Mouse (Mus musculus) NIH3T3 (cell line): ENCODE measurements at regions not wholly inside any gene's neighbourhood (a gene's known extent, or its start where the extent isn't known, plus 50 kb on each side); places are given as distances from the start of the nearest gene placed in this dataset.
A peak's percentile ranks its signal among the peaks of the same experiment; 100 is the strongest.

Experiments used
- DNase-seq: peaks from one replicate; pipeline ENCODE4 v3.0.0-alpha.2; 2012; ENCODE audit warnings: low read depth

DNA sequence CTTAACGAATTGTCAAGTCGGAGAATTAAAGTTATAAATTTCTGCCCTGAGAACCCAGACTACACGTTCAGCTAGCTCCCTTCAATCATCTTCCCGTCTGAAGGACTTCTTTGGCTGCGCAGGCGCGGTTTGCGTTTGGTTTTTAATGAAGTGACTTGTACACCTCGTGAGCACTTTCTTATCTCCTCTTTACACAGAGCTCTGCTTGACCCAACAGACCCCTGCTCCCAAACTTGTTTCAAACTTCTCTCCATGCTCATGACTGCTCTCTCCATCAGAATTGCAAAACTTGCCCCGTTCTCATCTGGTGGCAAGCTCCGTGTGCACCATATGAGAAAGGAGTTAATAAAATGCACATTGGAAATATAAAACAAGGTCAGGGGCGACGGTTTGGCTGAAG is 257.2 kb upstream of the Nt5e start:
- no peak for DNase-seq

DNA sequence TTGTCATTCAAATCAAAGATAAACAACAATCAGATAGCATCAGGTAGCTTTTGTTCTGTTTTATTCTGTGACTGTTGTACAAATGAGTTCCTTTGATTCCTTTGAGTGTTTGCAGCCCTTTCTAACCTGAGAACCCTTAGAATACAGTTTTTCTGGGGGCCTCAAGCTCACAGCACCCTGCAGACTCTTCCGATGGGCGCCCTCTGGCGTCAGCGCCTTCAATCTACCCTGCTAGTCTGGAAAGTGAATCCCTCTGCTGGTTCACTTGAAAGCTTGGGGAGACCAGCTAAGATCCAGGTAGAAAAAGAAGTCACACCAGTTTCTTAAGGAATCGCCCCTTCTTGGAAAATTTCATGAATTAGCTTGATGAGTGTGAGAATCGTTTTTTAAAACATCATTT is 253.8 kb upstream of the Nt5e start:
- peak; percentile 80 for DNase-seq

DNA sequence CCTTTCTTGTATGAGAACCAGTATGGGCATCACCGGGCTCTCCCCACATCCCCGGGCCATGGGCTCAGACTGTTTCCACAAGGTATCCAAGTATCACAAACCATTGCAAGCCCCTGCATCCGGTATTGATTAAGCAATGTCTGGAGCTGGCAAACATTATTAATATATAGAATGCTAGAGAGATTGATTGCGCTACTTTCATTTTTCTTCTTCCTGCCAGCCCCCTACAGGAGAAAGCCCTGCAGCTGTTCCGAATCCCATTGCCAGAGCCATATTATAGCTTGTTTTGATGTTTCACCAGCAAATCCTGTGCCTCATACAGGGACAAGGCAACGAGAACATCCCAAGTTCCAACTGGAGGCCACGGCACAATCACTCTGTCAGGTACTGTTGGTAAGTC is 253.4 kb upstream of the Nt5e start:
- DNase-seq, result no peak

DNA sequence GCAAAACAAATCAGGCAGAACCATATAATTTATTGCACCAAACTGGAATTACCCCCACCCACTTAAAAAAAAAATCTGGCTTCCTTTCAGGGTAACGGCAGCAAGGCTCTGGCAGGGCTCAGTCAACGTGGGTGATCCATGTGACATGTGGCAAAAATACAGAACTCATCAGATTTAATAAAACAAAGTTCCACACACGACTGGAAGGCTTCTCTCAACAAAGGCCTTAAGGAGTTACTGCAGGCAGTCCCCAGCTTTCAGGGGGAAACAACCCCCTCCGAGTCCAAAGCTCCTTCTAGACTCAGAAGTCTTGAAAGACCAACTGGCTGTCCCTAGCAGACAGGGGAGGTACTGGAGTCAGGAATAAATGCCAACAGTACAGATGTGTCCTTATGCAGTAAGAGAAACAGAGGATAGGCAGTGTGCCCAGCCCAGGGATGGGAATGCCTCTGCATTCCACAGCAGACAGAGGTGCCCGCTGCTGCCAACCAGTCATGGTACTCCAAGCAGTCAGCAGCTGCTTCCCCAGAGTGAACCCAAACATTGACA is 244.0 kb upstream of the Nt5e start:
- peak; percentile 8 for DNase-seq

DNA sequence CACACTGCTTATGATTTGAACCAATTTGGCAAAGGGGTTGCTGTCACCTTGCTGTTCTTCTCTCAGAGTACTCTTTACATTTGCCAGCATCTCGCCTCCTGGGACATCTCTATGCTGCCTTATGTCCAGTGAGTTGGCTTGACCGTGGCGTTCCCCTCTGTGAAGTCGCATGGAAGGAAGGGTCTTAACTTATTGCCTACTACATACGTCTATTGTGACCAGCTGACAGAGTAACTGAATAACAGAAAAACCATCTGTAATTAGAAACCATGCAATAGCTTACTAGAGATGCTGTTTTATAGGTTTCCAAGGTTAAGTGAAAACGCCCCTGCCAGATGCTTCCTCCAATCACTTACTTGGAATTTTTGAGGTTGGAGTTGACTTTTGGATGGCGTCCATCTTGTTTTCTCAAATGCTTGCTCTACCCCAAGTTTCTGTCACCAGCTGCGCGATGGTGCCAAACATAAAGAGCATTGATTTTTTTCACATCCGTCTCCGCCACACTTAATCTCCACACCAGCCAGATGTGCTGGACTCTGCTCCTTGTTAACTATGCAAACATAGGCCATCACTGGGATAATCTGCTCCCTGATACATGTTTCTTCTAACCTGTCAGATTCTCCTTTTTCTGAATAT is 241.7 kb upstream of the Nt5e start:
- peak; percentile 84 for DNase-seq

DNA sequence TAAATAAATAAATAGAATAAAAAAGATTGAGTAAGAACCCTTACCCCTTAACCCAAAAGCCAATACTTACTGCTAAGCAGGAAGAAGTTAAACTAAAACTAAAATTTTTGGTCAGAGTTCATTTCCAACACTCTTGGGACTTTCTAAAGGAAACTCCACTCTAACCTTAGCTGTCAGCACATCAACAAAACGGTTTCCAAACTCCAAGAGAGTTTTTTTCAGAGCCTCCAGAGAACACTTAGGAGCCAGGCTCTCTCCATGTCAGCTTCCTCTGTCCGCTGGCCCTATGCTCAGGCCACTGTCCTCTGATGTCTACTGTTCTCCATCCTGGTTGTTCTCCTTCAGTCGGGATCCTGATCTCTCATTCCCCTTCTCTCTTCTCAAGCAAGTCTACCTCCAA is 241.1 kb upstream of the Nt5e start:
- peak; percentile 57 for DNase-seq

DNA sequence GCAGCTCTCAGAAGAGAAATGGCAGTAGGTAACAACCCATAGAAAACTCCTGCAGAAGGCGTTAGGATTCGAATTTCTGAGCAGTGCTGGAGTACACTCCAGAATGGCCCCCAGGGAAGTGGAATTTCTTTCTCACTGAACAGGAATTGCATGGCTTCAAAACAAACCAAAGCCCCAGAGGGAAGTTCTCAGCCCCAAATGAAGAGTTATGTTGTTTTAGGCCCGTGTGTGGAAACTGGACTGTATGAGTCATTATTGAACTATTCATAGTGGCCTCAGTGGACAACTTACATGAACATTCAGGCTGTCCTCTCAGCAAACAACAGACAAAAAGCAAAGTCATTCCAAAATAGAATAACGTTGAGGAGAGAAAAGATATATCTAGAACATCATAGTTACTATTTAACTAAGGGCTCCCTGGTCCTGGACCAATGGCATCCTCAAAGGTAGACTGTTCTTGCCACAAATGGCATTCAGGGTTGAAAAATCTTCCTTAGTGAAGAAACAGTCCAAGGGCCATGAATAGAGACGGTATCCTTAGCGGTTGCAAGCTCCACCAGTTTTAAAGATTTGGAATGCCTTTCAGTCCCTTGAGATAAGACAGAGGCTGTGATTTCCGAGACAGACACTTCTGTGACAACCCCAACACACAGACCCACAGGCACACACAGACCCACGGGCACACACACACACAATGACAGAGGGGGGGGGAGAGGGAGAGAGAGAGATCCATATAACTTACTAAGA is 235.0 kb upstream of the Nt5e start:
- DNase-seq, result peak; percentile 88

DNA sequence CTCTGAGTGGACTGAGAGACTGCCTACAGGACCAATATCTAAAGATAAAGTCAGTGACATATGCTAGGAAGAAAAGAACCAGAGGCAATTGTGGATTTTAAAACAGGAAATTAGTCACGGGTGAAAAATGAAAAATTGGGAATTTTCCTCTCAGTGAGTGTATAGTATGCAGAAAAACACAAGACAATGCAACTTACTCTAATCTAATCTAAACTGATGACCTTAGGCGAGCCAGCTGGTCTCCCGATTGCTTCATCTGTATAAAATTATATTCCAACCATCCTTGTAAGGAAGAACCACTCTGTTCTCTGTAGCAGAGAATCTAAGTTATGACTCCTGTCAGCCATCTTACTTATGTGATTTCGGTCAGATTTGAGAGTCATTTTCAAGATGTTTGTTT is 234.4 kb upstream of the Nt5e start:
- DNase-seq, result peak; percentile 52

DNA sequence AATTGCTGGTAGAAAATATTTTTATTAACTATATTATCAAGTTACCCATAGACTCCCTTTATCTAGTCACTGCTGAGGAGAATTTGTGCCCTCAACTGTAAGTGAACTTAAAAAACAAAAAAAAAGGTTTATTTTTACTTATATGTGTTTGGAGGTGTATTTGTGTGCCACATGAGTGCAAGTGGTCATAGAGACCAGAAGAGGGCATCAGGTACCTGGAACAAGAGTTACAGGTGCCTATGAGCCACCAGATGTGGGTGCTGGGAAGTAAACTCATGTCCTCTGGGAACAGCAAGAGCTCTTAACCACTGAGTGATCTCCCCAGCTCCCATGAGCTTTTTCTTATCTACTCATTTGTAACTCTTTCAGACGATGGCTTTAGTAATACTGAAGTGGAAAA is 213.9 kb upstream of the Nt5e start:
- no peak for DNase-seq

DNA sequence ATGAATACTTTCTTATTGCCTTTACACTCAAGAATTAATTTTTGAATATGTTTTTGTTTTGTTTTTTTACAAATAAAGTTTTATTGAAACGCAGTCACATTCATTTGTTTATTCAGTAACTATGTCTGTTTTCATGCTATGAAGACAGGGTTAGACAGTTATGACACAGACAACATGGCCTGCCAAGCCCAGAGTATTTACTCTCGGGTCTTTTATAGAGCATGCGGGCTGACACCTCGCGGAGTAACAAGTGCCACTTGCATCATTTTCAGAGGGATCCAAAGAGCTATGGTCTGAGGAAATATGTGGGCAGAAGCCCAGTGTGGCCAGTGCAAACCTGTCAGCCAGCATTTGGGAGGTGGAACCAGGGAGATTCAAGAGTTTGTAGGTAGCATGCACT is 206.5 kb upstream of the Nt5e start:
- DNase-seq, result no peak

DNA sequence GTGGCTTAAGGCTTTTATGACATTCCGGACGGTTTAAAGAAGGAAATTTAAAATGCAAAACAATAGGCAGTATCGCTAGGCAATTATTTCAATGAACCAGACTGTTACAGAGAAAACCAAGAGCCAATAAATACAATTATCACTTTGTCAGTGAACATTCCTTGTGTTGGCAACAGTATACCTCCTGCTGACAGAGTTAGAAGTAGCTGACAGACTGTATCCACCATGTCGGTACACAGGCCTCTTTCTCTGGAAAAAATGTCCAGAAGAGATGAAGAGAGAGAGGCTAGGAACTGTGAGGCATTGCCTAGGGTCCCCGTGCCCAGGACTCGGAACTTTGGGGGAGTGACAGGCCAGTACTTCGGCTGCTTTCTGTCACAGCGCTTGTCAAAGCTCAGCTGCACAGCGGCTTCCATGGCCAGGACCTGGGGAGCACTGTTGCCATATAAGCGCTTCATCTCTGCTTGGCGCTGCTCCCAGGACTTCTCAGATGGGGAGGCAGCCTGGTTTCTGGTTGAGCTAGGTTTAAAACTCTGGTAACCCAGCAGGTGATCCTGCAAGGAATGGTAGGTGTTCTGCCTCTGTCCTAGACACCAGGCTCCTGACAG is 205.9 kb upstream of the Nt5e start:
- no peak for DNase-seq

DNA sequence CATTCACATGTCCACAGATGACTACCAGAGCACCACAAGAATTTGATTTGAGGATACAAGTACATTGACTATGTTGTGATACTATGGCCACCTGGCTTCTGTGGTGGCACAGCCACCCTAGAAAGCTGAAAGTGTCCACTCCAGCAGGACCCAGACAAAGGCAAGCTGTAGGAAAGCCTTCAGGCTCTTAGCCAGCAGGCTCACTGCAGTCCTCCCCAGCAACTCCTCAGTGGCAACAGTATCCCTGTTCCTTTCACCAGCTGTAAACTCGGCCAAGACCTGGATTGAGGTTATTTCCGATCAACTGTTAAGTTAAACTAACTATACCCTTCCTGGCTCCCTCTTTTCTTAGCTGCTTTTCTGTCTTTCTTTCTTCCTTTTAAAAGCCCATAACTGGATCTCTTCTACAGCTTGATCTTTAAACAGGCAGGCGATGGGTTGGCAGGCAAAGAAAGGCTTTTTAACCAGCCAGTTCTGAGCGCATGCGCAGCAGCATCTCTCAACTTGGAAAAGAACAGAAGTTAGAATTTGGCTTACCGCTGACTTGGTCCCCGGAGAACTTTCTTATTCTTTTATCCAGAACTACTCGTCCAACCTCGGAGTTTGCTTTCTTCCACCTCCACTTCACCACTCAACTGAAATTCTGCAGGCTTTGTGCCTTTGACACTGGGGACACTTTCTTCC is 202.5 kb upstream of the Nt5e start:
- no peak for DNase-seq

DNA sequence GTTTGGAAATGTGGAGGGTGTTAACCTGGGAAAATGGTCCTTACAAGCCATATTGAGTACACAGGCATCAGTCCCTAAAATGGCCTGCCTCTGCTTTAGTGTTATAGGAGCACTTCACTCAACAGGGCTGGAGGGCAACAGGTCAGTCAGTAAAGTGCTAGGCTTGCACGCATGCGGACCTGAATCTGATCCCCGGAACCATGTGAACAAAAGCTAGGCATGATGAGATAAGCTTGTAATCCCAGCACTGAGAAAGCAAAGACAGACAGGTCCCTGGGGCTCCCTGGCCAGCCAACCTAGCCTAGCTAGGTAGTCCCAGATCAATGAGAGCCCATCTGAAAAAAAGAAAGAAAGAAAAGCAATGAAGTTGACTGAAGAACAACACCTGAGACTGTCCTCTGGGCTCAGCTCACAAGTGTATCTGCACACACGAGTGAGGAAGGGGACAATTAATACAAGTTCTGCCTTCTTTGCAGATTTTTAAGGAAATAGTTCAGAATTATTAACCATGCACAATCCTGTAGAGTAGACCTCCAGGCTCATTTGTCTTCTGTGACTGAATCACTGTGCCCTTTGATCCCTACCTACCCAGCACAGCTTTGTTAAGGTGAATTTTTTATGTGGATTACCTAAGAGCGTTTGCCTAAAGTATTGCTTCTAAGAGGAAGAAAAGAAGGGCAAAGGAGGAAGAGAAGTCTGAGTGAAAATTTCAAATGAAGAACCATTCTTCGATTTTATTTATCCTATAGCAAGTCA is 163.8 kb upstream of the Nt5e start:
- no peak for DNase-seq

DNA sequence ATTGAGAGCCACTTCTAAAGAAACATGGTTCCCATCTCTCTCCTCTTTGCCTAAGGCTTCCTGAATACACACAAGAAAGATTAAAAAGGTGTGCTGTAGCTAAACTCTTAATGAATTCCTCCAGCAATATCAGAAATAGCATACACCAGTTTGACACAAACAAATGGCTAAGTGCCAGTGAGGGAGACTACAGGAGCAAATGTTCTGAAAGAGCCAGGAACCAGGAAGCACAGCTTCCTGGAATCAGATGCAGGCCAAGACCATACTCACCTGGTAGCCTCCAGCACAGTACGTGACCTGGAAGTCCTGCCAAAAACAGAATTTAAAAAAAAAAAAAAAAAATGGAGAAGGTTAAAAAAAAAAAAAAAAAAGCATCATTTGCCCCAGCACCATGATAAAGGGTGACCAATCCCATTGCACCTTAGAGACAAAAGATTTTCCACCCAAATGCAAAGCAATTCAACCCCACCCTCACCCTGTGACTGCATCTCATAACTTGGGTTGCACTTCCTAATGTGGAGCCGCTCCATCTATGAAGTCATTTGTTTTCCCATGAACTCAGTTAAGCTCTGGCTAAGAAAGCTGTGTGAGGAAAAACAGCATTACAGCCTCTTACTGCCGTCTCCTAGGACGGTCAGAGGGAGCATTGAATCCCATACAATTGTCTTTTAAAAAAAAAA is 149.3 kb upstream of the Nt5e start:
- DNase-seq, result peak; percentile 29

DNA sequence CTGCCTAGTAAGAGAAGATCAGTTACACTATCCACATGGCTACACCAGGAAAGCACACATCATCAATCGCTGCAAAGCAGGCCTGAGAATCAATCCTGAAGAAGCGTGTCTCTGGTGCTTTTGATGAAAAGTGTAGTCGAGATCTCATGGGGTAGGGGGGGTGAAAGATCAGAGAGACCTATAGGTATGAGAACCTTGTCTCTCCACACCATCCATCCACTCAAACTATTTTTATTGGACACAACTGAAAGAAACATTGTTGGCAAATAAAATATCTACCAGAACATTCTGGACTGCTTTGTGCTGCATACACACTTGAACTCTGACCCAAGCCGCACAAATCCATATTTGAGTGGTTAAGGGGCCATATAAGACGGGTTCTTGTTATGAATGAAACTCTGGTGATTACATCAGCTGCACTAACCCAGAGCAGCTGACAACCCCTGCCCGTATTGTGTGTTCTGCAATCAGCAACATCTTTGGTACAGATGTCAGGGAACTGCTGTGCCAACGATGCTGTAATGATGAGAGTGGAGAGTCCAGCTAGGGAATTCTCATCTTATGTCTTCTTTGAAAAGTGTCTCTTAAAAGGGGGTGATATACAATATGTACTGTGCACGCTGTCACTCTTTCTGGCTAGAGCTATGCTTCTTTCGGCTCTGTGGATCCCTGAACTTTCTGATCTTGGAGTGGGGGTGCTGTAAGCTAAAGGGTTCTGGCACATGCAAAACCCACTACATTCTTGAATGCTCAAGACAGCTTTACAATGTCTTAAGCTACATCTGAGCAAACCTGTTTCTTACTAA is 145.6 kb upstream of the Nt5e start:
- DNase-seq, result peak; percentile 15

DNA sequence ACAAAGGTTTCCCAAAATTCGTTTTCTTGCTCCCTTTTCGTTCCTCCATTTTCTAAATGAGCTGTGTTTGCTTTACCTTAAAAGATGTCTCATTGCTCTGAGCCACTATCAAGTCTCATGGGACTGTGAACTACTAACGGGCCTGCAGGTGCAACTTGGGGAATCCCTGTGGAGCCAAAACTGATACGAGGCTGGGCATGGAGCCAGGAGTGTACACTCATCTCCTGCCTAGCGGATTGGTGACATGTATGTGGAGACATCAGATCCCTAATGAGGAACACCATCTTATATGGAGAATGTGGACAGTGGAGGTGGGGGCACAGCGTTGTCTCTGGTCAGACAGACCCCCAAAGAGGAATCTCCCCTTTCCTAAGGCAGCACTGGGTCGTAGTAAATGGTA is 119.6 kb upstream of the Nt5e start:
- DNase-seq, result peak; percentile 10

DNA sequence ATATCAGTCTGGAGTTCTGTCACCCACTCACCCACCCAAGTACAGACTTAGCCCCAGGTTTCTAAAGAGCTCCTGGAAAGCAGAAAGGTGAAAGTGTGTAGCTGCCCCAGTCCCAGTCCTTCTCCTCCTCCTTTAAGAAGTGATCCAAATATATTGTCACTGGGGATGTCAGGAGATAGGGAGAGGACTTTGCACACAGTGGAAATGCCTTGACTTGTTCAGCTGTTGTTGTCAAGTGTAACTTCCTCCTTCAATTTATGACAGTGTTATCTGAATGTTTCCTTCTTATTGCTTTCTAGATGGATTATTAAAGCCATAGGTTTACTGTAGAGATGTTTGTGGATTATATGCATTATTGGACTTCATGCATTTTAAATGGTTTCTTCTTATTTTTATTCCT is 119.0 kb upstream of the Nt5e start:
- no peak for DNase-seq

DNA sequence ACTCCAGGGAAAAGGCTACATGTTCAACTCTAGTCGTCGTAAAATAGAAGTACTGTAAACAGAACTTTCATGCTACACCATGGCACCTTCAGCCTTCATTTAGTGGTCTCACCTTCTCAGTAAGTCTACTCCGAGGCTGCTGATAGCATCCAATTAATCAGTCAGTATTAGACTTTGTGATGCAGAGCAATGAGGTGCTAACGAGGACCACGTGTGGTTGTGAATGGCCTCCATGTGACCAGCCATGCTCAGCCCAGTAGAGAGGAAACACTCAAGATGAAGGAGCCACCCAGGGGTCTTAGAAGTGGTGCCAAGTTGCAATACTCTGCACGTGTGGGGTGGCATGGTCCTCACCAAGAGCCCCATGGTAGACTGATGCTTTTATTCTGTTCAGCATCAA is 112.2 kb upstream of the Nt5e start:
- no peak for DNase-seq

DNA sequence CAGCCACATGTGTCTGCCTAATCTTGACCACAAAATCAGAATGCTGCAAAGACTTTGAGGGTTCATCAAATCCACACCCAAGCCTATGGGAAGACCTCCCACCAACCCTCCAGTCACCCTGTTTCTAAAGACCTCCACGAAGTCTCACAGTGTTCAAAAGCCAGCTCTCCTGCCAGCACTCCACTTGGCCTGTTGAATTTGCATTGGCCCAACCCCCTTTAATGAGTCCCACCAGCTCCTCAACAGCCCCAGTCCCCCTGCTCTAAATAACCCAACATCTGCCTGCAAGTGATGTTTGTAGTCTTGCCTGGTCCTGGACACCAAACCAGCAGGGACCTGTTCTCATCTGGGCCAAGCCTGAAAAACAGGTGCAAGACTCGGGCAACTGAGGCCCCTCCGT is 106.6 kb upstream of the Nt5e start:
- no peak for DNase-seq

DNA sequence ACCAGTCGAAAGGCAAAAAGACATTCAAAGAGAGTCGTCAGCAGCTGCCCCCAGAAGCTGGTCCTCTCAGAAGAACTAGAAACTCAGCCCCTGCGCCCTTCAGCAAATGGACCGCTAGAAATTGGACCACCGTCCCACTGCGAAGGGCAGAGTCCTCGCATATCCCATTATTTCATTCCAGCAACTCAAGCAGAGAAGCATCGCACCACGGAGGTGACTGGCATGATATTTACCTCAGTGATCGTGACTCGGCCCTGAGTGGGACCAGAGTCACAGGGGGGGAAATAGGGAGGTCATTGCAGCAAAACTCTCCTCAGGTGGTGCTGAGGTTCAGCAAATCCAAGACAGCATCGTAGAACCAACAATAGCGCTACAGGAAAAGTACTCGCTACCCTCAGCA is 105.7 kb upstream of the Nt5e start:
- no peak for DNase-seq
